Mouse (Mus musculus): ENCODE measurements around the gene Tbc1d13. TPM values are rescaled to one million over a fixed set of nuclear protein-coding genes. Genes with fewer than 3 reads are reported as not detected.

Gene Tbc1d13
- total and polyA plus RNA-seq, 3 experiments: 25.9 to 36.8 (median 32.1) TPM

DNA sequence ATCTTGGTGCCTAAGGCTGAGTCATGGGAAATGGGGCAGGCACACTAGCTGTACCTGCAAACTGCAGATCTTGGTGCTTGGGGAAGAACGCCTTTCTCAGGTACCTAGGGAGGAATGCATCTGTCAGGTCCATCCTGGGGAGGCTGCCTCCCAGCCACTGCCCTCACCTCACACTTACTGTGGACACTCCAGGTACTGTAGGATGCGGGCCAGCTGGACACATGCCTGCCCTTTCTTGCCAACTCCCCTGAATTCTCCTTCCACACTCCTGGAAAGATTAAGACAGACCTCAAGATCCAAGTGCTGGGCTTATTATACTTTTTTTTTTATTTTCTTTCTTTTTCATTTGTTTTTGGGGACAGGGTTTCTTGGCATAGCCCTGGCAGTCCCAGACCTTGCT, 43.0 kb downstream of the Tbc1d13 start:
- peaks cover 50 to 58% of the 10 kb centered on the region in 2 experiments for H3K36me3 ChIP-seq (replicated peaks in 1 of 2; ENCODE audit: control insufficient read depth in 1 of 2, insufficient read depth in 1 of 2, low read length in 1 of 2)
- no peak for TF ChIP-seq MAFK (IDR thresholded peaks at IDR 0.05; ENCODE audit: insufficient replicate concordance, low read length)
- H3K27ac ChIP-seq (ENCODE audit: insufficient read depth, low read depth): no peak overlapping the region
- no peak overlapping the region for H3K4me3 ChIP-seq (replicated peaks in 1 of 3; ENCODE audit: low read depth in 2 of 3, low read length in 2 of 3, poor library complexity in 1 of 3)
- in situ Hi-C loops (cut with MboI; ENCODE audit: low pct_ligation_motif_present, low pct_unique_long_range_greater_than_20kb, low sequenced_read_pairs): no loop called here
- no peak overlapping the region for H3K9ac ChIP-seq (ENCODE audit: insufficient read depth, low read depth)
- no peak overlapping the region for H3K4me2 ChIP-seq (ENCODE audit: insufficient read depth, low read depth, poor library complexity, severe bottlenecking)
- no peak for DNase-seq (ENCODE audit: extremely low read depth)
- H3K9me3 ChIP-seq (replicated peaks; ENCODE audit: low read length): peaks cover 28% of the 10 kb centered on the region
- dilution Hi-C loops (cut with MboI; ENCODE audit: extremely low pct_ligation_motif_present, extremely low pct_unique_long_range_greater_than_20kb, low sequenced_read_pairs): no loop called here
- no peaks in the 10 kb centered on the region for H3K27me3 ChIP-seq (replicated peaks)
- peaks cover 7 to 9% of the 10 kb centered on the region in 2 experiments for H3K4me1 ChIP-seq (ENCODE audit: control insufficient read depth in 1 of 2, insufficient read depth in 2 of 2)
- H3K79me2 ChIP-seq (replicated peaks; ENCODE audit: control insufficient read depth, extremely low read depth, insufficient read depth, poor library complexity, severe bottlenecking): no peaks in the 10 kb centered on the region

DNA sequence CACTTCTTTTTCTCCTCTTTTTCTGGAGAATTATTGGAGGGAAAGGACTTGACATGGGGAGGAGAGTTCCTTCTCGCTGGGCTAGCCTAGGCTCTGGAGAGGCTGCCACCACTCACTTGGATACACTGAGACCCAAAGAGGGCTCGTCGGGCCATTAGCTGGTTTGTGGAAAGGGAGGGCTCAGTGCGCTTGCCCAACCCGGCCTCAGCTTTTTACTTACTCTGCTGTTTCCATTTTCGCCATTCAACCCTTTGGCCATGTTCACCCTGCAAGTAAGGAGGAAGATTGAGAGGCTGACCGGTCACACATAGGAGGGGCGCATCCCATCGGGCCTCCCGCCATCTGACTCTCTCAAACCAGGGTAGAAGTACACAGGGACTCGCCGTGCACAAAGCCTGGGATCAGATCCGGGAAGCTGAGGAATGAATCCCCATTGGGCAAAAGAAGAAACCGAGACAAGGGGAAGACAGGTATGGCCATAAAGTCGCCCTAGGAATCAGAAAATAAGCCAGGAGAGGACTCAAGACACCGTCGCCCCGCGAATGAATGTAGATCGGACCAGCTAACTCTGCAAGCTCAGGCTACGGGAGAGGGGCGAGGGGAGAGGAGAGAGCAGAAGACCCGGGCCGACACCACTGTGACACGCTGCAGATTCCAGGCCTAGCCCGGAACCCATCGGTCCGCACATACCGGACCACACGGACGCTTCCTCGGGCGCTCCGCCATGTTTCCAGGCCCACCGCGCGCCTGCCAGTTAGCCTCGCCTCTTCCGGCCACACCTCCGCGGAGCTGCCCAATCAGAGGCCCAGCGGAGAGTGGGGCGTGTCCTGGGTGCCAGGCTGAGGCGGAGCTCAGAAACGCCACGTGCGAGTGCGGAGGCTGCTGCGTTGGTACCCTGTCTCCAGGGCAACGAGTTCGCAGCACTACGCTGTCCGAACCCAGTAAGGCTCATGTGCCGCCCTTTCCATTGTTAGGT, 44.4 kb downstream of the Tbc1d13 start, which contains the start of gene Spout1:
Gene Spout1, minus strand, starts transcription at position 760 of the 976 bp plus-strand sequence.
- peak within 1 kb of the TSS; percentile 65 to 91 (median 71) for H3K4me3 ChIP-seq (replicated peaks in 1 of 3; ENCODE audit: low read depth in 2 of 3, low read length in 2 of 3, poor library complexity in 1 of 3)
- H3K4me1 ChIP-seq (ENCODE audit: control insufficient read depth in 1 of 2, insufficient read depth in 2 of 2): peaks cover 7 to 9% of the 10 kb centered on the region in 2 experiments
- in situ Hi-C loops (cut with MboI; ENCODE audit: low pct_ligation_motif_present, low pct_unique_long_range_greater_than_20kb, low sequenced_read_pairs) (no loop called here), dilution Hi-C loops (cut with MboI; ENCODE audit: extremely low pct_ligation_motif_present, extremely low pct_unique_long_range_greater_than_20kb, low sequenced_read_pairs) (no loop called here)
- no peak within 1 kb of the TSS for H3K27ac ChIP-seq (ENCODE audit: insufficient read depth, low read depth)
- no peaks in the 10 kb centered on the region for H3K27me3 ChIP-seq (replicated peaks)
- H3K36me3 ChIP-seq (replicated peaks in 1 of 2; ENCODE audit: control insufficient read depth in 1 of 2, insufficient read depth in 1 of 2, low read length in 1 of 2): peaks cover 36 to 44% of the 10 kb centered on the region in 2 experiments
- peak within 1 kb of the TSS; percentile 96 for H3K4me2 ChIP-seq (ENCODE audit: insufficient read depth, low read depth, poor library complexity, severe bottlenecking)
- peak; percentile 97 for DNase-seq (ENCODE audit: extremely low read depth)
- H3K9ac ChIP-seq (ENCODE audit: insufficient read depth, low read depth): peak within 1 kb of the TSS; percentile 93
- H3K79me2 ChIP-seq (replicated peaks; ENCODE audit: control insufficient read depth, extremely low read depth, insufficient read depth, poor library complexity, severe bottlenecking): no peaks in the 10 kb centered on the region
- H3K9me3 ChIP-seq (replicated peaks; ENCODE audit: low read length): peaks cover 14% of the 10 kb centered on the region
- TF ChIP-seq ZNF384 (IDR thresholded peaks at IDR 0.05; ENCODE audit: low read depth, low read length) (no peak), TBP (conservative IDR thresholded peaks at IDR 0.05; ENCODE audit: low read depth, low read length) (peak; percentile 79; the same call in 1 of the 2 replicates), POLR2A (IDR thresholded peaks at IDR 0.05; ENCODE audit: low read depth, low read length) (peak; percentile 88), UBTF (IDR thresholded peaks at IDR 0.05; ENCODE audit: low read depth, low read length) (no peak), HCFC1 (IDR thresholded peaks at IDR 0.05; ENCODE audit: low read depth, low read length) (peak; percentile 85), ETS1 (conservative IDR thresholded peaks at IDR 0.05; ENCODE audit: low read depth, low read length) (no peak), NELFE (IDR thresholded peaks at IDR 0.05; ENCODE audit: low read depth, low read length) (peak; percentile 77; the same call in 1 of the 2 replicates), MAFK (IDR thresholded peaks at IDR 0.05; ENCODE audit: insufficient replicate concordance, low read length) (no peak), ZMIZ1 (IDR thresholded peaks at IDR 0.05; ENCODE audit: low read depth, low read length) (no peak), USF2 (conservative IDR thresholded peaks at IDR 0.05; ENCODE audit: low read depth, low read length) (no peak), USF1 (IDR thresholded peaks at IDR 0.05; ENCODE audit: low read depth, low read length) (0 out of 2 replicates have a peak, but pooled peaks have one; percentile 12), SMC3 (IDR thresholded peaks at IDR 0.05; ENCODE audit: low read depth, low read length) (no peak), JUN (IDR thresholded peaks at IDR 0.05; ENCODE audit: insufficient read depth, low read depth, low read length) (no peak), EP300 (IDR thresholded peaks at IDR 0.05; ENCODE audit: low read length) (no peak), IRF4 (IDR thresholded peaks at IDR 0.05; ENCODE audit: low read depth, low read length) (no peak; the same call in 1 of the 2 replicates), ZC3H11A (IDR thresholded peaks at IDR 0.05; ENCODE audit: low read depth, low read length) (no peak), PAX5 (IDR thresholded peaks at IDR 0.05; ENCODE audit: low read length) (no peak), BHLHE40 (IDR thresholded peaks at IDR 0.05; ENCODE audit: low read depth, low read length) (peak; percentile 90), CHD1 (IDR thresholded peaks at IDR 0.05; ENCODE audit: low read depth, low read length) (no peak), SIN3A (IDR thresholded peaks at IDR 0.05; ENCODE audit: low read length) (peak; percentile 98), MXI1 (IDR thresholded peaks at IDR 0.05; ENCODE audit: low read depth, low read length) (peak; percentile 100), NRF1 (IDR thresholded peaks at IDR 0.05; ENCODE audit: low read depth, low read length) (peak; percentile 65), ELF1 (IDR thresholded peaks at IDR 0.05; ENCODE audit: low read depth, low read length) (peak; percentile 86), ZKSCAN1 (IDR thresholded peaks at IDR 0.05; ENCODE audit: borderline replicate concordance, low read depth, low read length) (no peak), MAZ (IDR thresholded peaks at IDR 0.05; ENCODE audit: low read depth, low read length) (no peak), MAX (IDR thresholded peaks at IDR 0.05; ENCODE audit: low read length) (peak; percentile 98), CTCF (conservative IDR thresholded peaks at IDR 0.05 in 1 of 2, IDR thresholded peaks at IDR 0.05 in 1 of 2; ENCODE audit: low read depth in 2 of 2, low read length in 2 of 2) (no peak), KAT2A (IDR thresholded peaks at IDR 0.05; ENCODE audit: insufficient replicate concordance, low read length) (0 out of 2 replicates have a peak, but pooled peaks have one; percentile 45), JUND (conservative IDR thresholded peaks at IDR 0.05; ENCODE audit: low read depth, low read length) (no peak), MYC (IDR thresholded peaks at IDR 0.05; ENCODE audit: low read depth, low read length) (peak; percentile 90), MEF2A (IDR thresholded peaks at IDR 0.05; ENCODE audit: borderline replicate concordance, low read depth, low read length) (peak; percentile 8; the same call in 1 of the 2 replicates)
